Mouse (Mus musculus): ENCODE data around the gene Ints6. TPM values are rescaled to one million over a fixed set of nuclear protein-coding genes. Genes with fewer than 3 reads are reported as not detected.

Gene Ints6
- polyA plus RNA-seq, 1 experiment from 2014 or later = 11.9 TPM

Other genes starting within 250 kb of the Ints6 start
- gene Fam124a, start 205.4 kb downstream of the Ints6 start, polyA plus RNA-seq (2015; fragmentation: Nextera tagmentation; extraction: Ambion mirVana) = 2.1 and 2.7 TPM in 2 replicates
- not detected in 2 replicates for gene Gm4131, start 194.2 kb downstream of the Ints6 start, polyA plus RNA-seq (2015; fragmentation: Nextera tagmentation; extraction: Ambion mirVana)
- not detected in 2 replicates for gene Serpine3, start 97.5 kb downstream of the Ints6 start, polyA plus RNA-seq (2015; fragmentation: Nextera tagmentation; extraction: Ambion mirVana)
- gene Wdfy2, start 76.5 kb upstream of the Ints6 start, polyA plus RNA-seq (2015; fragmentation: Nextera tagmentation; extraction: Ambion mirVana) = 2.8 and 3.1 TPM in 2 replicates
- gene Defb48, start 223.3 kb upstream of the Ints6 start, polyA plus RNA-seq (2015; fragmentation: Nextera tagmentation; extraction: Ambion mirVana) = not detected in 2 replicates
- gene Defb47, start 236.9 kb upstream of the Ints6 start, polyA plus RNA-seq (2015; fragmentation: Nextera tagmentation; extraction: Ambion mirVana) = not detected in 2 replicates

Measured in liver, embryonic 16.5 days (tissue).